In the genomic region with DNA sequence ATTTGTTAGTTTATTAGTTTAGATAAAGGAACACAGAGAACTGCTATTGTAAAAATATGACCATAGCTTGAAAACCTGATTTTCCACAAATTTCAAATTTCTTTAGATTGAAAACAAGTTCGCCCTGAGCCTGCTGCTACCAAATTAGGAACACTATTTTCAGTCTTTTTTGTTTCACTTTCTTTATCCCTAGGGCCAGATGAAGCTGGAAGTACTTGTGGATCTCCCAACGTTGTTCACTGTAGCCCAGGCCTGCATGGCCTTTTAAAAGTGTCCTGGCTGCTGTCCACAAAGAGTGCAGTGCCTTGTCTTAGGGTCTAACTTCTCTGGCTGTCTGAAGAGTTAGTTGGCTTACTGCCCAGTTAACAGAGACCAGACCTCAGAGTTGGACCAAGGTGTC, we compare ENCODE assay signal across 20 mouse cellular contexts.
"Had no signal": no experiment of that assay in that cellular context is flagged by ENCODE, and none has a peak within 500 bp of the region (broad histone marks: within the 10 kb centered on the region; RNA-seq: fewer than 3 reads in every experiment).

No protein-coding gene starts in this region.

- H3K9me3 ChIP-seq: limb, embryonic 15.5 days; liver, embryonic 12.5 days; liver, embryonic 15.5 days; lung, embryonic 15.5 days; midbrain, embryonic 10.5 days; neural tube, embryonic 12.5 days; neural tube, embryonic 15.5 days; stomach, embryonic 15.5 days had no signal

- H3K4me1 ChIP-seq: limb, embryonic 15.5 days; liver, embryonic 12.5 days; liver, embryonic 15.5 days; lung, embryonic 15.5 days; megakaryocyte, embryonic 14.5 days; midbrain, embryonic 10.5 days; neural tube, embryonic 12.5 days; neural tube, embryonic 15.5 days; stomach, embryonic 15.5 days had no signal

- H3K36me3 ChIP-seq: limb, embryonic 15.5 days; liver, embryonic 12.5 days; liver, embryonic 15.5 days; lung, embryonic 15.5 days; midbrain, embryonic 10.5 days; neural tube, embryonic 12.5 days; neural tube, embryonic 15.5 days; stomach, embryonic 15.5 days had no signal

- H3K4me2 ChIP-seq: limb, embryonic 15.5 days; liver, embryonic 12.5 days; liver, embryonic 15.5 days; lung, embryonic 15.5 days; neural tube, embryonic 12.5 days; neural tube, embryonic 15.5 days; stomach, embryonic 15.5 days had no signal

- DNase-seq: kidney, adult 2 months; layer of hippocampus, adult 9-11 months; lung, postnatal 10 days; lung, postnatal 36 days; midbrain, embryonic 14.5 days; retina, postnatal 1 day; spleen, adult 18-20 months; thymus, postnatal 25 days had no signal

- ATAC-seq: intestine, embryonic 16.5 days; liver, embryonic 12.5 days had no signal

- H3K27ac ChIP-seq: kidney, postnatal 0 days; layer of hippocampus, adult 2 months; limb, embryonic 15.5 days; liver, embryonic 12.5 days; liver, embryonic 15.5 days; lung, embryonic 15.5 days; midbrain, embryonic 10.5 days; neural tube, embryonic 12.5 days; neural tube, embryonic 15.5 days; stomach, embryonic 15.5 days had no signal

- H3K27me3 ChIP-seq: limb, embryonic 15.5 days; liver, embryonic 12.5 days; liver, embryonic 15.5 days; lung, embryonic 15.5 days; megakaryocyte, embryonic 14.5 days; neural tube, embryonic 12.5 days; neural tube, embryonic 15.5 days; stomach, embryonic 15.5 days had no signal

- H3K9ac ChIP-seq: limb, embryonic 15.5 days; liver, embryonic 12.5 days; liver, embryonic 15.5 days; lung, embryonic 15.5 days; neural tube, embryonic 12.5 days; neural tube, embryonic 15.5 days; stomach, embryonic 15.5 days had no signal

- H3K4me3 ChIP-seq: layer of hippocampus, adult 2 months; limb, embryonic 15.5 days; liver, embryonic 12.5 days; liver, embryonic 15.5 days; lung, embryonic 15.5 days; megakaryocyte, embryonic 14.5 days; midbrain, embryonic 10.5 days; neural tube, embryonic 12.5 days; neural tube, embryonic 15.5 days; stomach, embryonic 15.5 days had no signal
